Mouse (Mus musculus) kidney, embryonic 15.5 days (tissue): ENCODE data around the gene Mtor. TPM values are rescaled to one million over a fixed set of nuclear protein-coding genes. Genes with fewer than 3 reads are reported as not detected.

Experiments
- ATAC-seq: fragments of 200-750 bp; cut with Nextera tagmentation; replicated peaks from 2 replicates; pipeline ENCODE4 v1.8.0; 2017; ENCODE audit warnings: moderate TSS enrichment; ENCODE audit not compliant: low FRiP score
- H3K27ac ChIP-seq: fragments of 300-500 bp; sonication (generic); 2 replicates; pipeline ENCODE4 v1.5.1; 2015; ENCODE audit warnings: mild to moderate bottlenecking, inconsistent platforms
- H3K27me3 ChIP-seq: fragments of 300-500 bp; sonication (generic); 2 replicates; pipeline ENCODE4 v1.6.1; 2015; ENCODE audit warnings: inconsistent platforms
- H3K36me3 ChIP-seq: fragments of 300-500 bp; sonication (generic); 2 replicates; pipeline ENCODE4 v1.6.1; 2015; ENCODE audit warnings: inconsistent platforms
- H3K4me1 ChIP-seq: fragments of 300-500 bp; sonication (generic); 2 replicates; pipeline ENCODE4 v1.6.1; 2015; ENCODE audit warnings: inconsistent platforms
- H3K4me2 ChIP-seq: fragments of 300-500 bp; sonication (generic); 2 replicates; pipeline ENCODE4 v1.6.1; 2015; ENCODE audit warnings: moderate library complexity, mild to moderate bottlenecking, inconsistent platforms
- H3K4me3 ChIP-seq: fragments of 300-500 bp; sonication (generic); replicated peaks from 2 replicates; pipeline ENCODE4 v1.5.1; 2015; ENCODE audit warnings: mild to moderate bottlenecking, inconsistent platforms
- H3K9ac ChIP-seq: fragments of 300-500 bp; sonication (generic); 2 replicates; pipeline ENCODE4 v1.6.1; 2015; ENCODE audit warnings: mild to moderate bottlenecking, inconsistent platforms
- H3K9me3 ChIP-seq: fragments of 300-500 bp; sonication (generic); replicated peaks from 2 replicates; pipeline ENCODE4 v1.6.1; 2016; ENCODE audit warnings: inconsistent platforms
- WGBS: fragments of 180-500 bp; shearing (Covaris S2); methylation state at CpG from one replicate; pipeline ENCODE4 v1.1.7; 2015; ENCODE audit warnings: mixed read lengths; 5-methylcytosine and 5-hydroxymethylcytosine counted together
- polyA plus RNA-seq: library from polyadenylated mRNA; unstranded; fragments of >200 nt; fragmentation: Nextera tagmentation; extraction: Ambion mirVana; gene quantifications from 2 replicates; pipeline ENCODE4 v1.2.1, GENCODE M21; 2015

Mtor gene
- polyA plus RNA-seq, 1 experiment from 2014 or later = 20.0 TPM

DNA sequence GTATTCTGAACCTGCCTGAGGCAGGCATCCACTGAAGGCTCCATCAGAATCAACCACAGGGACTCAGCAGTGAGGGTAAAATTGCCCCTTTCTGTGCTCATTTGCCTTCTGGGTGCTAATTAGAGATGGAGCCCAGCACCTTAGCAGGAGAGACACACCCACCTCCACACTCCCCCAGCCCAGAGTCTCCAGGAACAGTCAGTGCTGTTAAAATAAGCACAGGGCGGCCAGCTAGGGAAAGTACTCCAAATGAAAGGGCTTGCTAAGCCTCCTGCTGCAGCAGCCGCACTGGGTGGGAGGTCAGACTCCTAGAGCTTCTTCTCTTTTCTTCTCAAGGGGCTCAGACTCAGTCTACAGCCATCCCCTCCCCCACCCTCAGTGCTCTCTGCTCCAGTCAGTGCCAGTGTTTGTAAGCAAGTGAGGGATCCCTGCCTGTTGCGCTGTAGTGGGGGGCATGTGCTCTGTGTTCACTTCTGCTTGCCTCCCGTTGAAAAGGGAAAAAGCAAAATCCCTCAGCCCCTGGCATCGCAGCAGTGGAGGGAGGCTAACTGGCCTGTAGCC lies 69.9 kb downstream of the Mtor start:
- no peaks in the 10 kb centered on the region for H3K9me3 ChIP-seq
- no peak overlapping the region for H3K9ac ChIP-seq
- H3K4me1 ChIP-seq = no peaks in the 10 kb centered on the region
- no peak for ATAC-seq
- no peak overlapping the region for H3K4me2 ChIP-seq
- H3K27ac ChIP-seq = no peak overlapping the region
- H3K4me3 ChIP-seq = no peak overlapping the region
- H3K27me3 ChIP-seq = no peaks in the 10 kb centered on the region
- 37% methylated on average over 5 of the region's 5 CpGs for WGBS
- H3K36me3 ChIP-seq = peaks cover 91% of the 10 kb centered on the region

DNA sequence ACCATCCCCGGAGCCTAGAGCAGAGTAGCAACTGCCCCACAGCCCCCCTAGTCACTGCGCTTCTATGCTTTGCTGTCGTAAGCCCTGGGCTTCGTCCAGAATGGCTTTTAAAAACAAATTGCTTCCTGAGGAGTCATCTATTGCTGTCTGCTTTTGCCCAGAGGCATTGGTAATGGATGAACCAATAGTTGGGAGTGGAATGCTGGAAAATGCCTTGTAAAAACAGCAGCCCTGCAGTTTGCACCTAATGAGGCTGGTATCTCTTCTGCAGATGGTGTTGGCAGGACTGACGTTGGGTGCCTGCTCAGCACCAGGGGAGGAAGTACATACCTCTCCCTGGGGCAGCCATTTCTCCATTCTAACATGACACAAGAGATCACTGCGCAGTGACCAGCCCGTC lies 75.1 kb downstream of the Mtor start:
- 66% methylated on average over 7 of the region's 7 CpGs for WGBS

GRCm38 (mm10) chr4:148527158-148527910 lies 78.9 kb downstream of the Mtor start:
- Histone ChIP-seq H3K9me3 (no peaks in the 10 kb centered on the region), H3K4me3 (no peak overlapping the region)

More for the DNA sequence above, 75.1 kb downstream of the Mtor start:
- peaks cover 90% of the 10 kb centered on the region for H3K36me3 ChIP-seq
- ATAC-seq = no peak
- H3K4me1 ChIP-seq = no peaks in the 10 kb centered on the region
- H3K27ac ChIP-seq = no peak overlapping the region
- H3K27me3 ChIP-seq = no peaks in the 10 kb centered on the region
- H3K9ac ChIP-seq = no peak overlapping the region
- H3K4me2 ChIP-seq = no peak overlapping the region
- H3K9me3 ChIP-seq = no peaks in the 10 kb centered on the region
- no peak overlapping the region for H3K4me3 ChIP-seq

GRCm38 (mm10) chr4:148530351-148530750 lies 81.9 kb downstream of the Mtor start:
- H3K4me1 ChIP-seq = no peaks in the 10 kb centered on the region
- no peaks in the 10 kb centered on the region for H3K27me3 ChIP-seq
- H3K36me3 ChIP-seq = peaks cover 93% of the 10 kb centered on the region
- ATAC-seq = no peak
- no peak overlapping the region for H3K4me2 ChIP-seq
- H3K9me3 ChIP-seq = no peaks in the 10 kb centered on the region
- no peak overlapping the region for H3K9ac ChIP-seq
- H3K27ac ChIP-seq = no peak overlapping the region
- WGBS = 92% methylated on average over 5 of the region's 5 CpGs
- no peak overlapping the region for H3K4me3 ChIP-seq

More at GRCm38 (mm10) chr4:148527158-148527910, 78.9 kb downstream of the Mtor start:
- no peaks in the 10 kb centered on the region for H3K4me1 ChIP-seq
- H3K27me3 ChIP-seq = no peaks in the 10 kb centered on the region
- WGBS = 83% methylated on average over 10 of the region's 10 CpGs
- no peak overlapping the region for H3K4me2 ChIP-seq
- no peak overlapping the region for H3K27ac ChIP-seq
- H3K9ac ChIP-seq = no peak overlapping the region
- peaks cover 91% of the 10 kb centered on the region for H3K36me3 ChIP-seq
- ATAC-seq = no peak

- Histone ChIP-seq H3K9me3 (no peaks in the 10 kb centered on the region), H3K4me3 (no peak overlapping the region), H3K4me2 (no peak overlapping the region), H3K27me3 (no peaks in the 10 kb centered on the region), H3K36me3 (peaks cover 93% of the 10 kb centered on the region), H3K9ac (no peak overlapping the region), H3K27ac (no peak overlapping the region), H3K4me1 (no peaks in the 10 kb centered on the region)
- 88% methylated on average over 6 of the region's 6 CpGs for WGBS
- ATAC-seq = no peak
These were observed 82.4 kb downstream of the Mtor start for GRCm38 (mm10) chr4:148530778-148531177.

DNA sequence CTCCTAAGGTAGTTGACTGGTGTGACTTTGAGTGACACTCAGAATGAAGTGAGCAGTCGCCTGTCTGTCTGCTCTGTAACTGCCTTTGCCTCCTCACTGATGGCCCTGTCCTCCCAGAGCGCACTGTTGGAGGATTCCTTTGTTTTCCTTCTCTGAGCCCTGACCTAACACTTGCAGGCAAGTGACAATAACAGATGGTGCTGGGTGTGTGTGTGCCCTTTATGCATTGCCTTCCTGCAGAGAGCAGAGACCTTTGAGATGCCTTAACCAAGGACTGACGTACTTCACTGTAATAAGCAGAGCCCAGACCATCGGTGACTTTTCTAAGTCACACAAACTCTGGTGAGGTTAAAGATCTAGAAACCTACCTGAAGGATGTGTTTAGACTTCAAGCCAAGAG lies 82.9 kb downstream of the Mtor start:
- Histone ChIP-seq H3K4me1 (no peaks in the 10 kb centered on the region), H3K27me3 (no peaks in the 10 kb centered on the region), H3K4me3 (no peak overlapping the region), H3K9me3 (no peaks in the 10 kb centered on the region), H3K36me3 (peaks cover 93% of the 10 kb centered on the region), H3K9ac (no peak overlapping the region), H3K27ac (no peak overlapping the region), H3K4me2 (no peak overlapping the region)
- WGBS = 73% methylated on average over 4 of the region's 4 CpGs
- ATAC-seq = no peak

- ATAC-seq = no peak
- no peaks in the 10 kb centered on the region for H3K9me3 ChIP-seq
These were observed 84.1 kb downstream of the Mtor start for GRCm38 (mm10) chr4:148532516-148532915.

DNA sequence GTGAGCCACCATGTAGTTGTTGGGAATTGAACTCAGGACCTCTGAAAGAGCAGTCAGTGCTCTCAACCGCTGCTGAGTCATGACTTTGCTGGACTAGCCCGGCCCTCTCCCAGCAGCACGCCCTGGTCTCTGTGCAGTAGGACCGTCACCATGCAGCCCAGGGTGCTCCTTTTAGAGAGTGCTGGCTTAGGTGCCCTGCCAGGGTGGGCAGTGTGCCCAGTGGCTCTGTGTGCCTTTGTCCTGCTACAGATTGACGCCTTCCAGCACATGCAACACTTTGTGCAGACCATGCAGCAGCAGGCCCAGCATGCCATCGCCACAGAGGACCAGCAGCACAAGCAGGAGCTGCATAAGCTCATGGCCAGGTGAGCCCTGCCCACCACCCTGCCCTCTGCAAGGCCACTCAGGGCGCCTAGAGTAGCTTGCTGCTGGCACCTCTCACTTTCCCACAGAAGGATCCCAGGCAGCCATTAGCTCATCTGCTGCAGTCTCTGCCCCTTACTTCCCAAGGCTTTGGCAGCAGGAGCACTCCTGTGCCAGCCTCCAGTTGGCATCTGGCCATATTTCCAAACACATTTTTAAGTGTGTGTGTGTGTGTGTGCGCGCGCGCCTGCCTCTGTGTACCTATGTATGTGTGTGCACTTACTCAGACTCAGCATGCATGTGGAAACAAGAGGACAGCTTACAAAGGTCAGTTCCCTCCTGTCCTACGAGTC lies 85.4 kb downstream of the Mtor start:
- Histone ChIP-seq H3K27ac (no peak overlapping the region), H3K4me3 (no peak overlapping the region), H3K27me3 (no peaks in the 10 kb centered on the region), H3K4me1 (no peaks in the 10 kb centered on the region), H3K9ac (no peak overlapping the region), H3K9me3 (no peaks in the 10 kb centered on the region), H3K36me3 (peaks cover 96% of the 10 kb centered on the region), H3K4me2 (no peak overlapping the region)
- 94% methylated on average over 12 of the region's 12 CpGs for WGBS
- ATAC-seq = no peak

More at GRCm38 (mm10) chr4:148532516-148532915, 84.1 kb downstream of the Mtor start:
- no peak overlapping the region for H3K9ac ChIP-seq
- H3K36me3 ChIP-seq = peaks cover 93% of the 10 kb centered on the region
- no peak overlapping the region for H3K4me3 ChIP-seq
- H3K4me1 ChIP-seq = no peaks in the 10 kb centered on the region
- WGBS = 94% methylated on average over 3 of the region's 3 CpGs
- H3K27me3 ChIP-seq = no peaks in the 10 kb centered on the region
- no peak overlapping the region for H3K4me2 ChIP-seq
- H3K27ac ChIP-seq = no peak overlapping the region

GRCm38 (mm10) chr4:148535876-148536275 lies 87.5 kb downstream of the Mtor start:
- Histone ChIP-seq H3K4me1 (no peaks in the 10 kb centered on the region), H3K27me3 (no peaks in the 10 kb centered on the region), H3K4me2 (no peak overlapping the region), H3K9ac (no peak overlapping the region), H3K4me3 (no peak overlapping the region), H3K27ac (no peak overlapping the region), H3K36me3 (peaks cover 100% of the 10 kb centered on the region), H3K9me3 (no peaks in the 10 kb centered on the region)
- no peak for ATAC-seq
- 88% methylated on average over 3 of the region's 3 CpGs for WGBS

DNA sequence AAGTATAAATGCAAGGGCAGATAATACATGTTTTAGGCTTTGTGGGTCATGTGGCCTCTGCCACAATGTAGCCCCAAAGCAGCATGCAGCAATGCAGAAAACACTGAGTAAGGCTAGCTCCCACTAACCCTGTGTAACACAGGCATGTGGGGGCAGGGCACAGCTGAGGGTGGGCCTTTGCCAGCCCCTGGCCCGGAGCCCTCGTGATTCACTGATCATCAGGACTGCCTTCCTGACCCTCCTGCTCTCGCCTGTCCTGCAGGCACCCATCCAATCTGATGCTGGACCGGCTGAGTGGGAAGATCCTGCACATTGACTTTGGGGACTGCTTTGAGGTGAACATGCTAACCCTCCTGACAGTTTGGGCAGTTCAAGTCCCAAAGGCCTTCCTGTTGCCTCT lies 100.7 kb downstream of the Mtor start:
- Histone ChIP-seq H3K4me2 (no peak overlapping the region), H3K4me1 (no peaks in the 10 kb centered on the region), H3K27ac (no peak overlapping the region), H3K9ac (no peak overlapping the region), H3K36me3 (peaks cover 93% of the 10 kb centered on the region), H3K9me3 (no peaks in the 10 kb centered on the region), H3K4me3 (no peak overlapping the region), H3K27me3 (no peaks in the 10 kb centered on the region)
- WGBS = 88% methylated on average over 4 of the region's 4 CpGs
- no peak for ATAC-seq

DNA sequence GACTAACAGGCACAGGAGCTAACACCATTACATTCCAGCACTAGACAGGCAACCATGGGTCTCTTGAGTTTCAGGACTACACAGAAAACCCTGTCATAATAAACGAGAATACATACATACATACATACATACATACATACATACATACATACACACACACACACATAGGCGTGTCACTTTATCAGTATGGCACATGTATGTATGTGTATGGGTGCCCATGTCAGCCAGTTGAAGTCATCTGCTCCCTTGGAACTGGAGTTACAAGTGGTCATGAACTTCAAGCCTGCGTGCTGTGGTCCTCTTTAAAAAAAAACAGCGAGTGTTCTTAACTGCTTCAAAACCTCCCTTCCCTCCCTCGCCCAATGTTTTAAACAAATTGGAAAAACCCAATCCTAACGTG lies 109.4 kb downstream of the Mtor start:
- Histone ChIP-seq H3K36me3 (peaks cover 69% of the 10 kb centered on the region), H3K27ac (peak overlapping the region; percentile 93), H3K27me3 (no peaks in the 10 kb centered on the region), H3K4me1 (peaks cover 13% of the 10 kb centered on the region; the same call in 1 of the 2 replicates), H3K9ac (peak overlapping the region; percentile 93), H3K9me3 (no peaks in the 10 kb centered on the region), H3K4me2 (peak overlapping the region; percentile 89), H3K4me3 (peak overlapping the region; percentile 92)
- WGBS = 31% methylated on average over 6 of the region's 6 CpGs
- no peak; the same call in 1 of the 2 replicates for ATAC-seq
